Mouse (Mus musculus): ENCODE measurements around the gene Piwil1.

DNA sequence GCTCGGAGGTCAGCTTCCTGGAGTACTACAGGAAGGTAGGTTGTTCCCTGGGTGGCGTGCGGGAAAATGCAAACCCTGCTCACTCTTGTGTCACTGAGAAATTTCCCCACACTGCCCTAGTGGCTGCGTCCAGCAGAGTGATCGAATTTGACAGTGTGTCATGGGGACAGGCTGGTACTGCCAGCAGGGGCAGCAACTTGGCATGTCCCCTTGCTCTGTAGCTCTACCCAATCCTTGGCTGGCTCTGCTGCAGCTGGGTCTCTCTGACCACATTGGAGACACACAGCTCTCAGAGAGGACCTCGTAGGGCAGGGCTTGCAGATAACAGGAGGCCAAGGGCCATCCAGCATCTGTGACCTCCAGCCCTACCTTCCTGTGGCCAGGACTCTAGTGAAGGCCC lies 42.0 kb downstream of the Piwil1 start:
- TF ChIP-seq MEF2A (IDR thresholded peaks at IDR 0.05; ENCODE audit: borderline replicate concordance, low read depth, low read length) (no peak), MAFK (IDR thresholded peaks at IDR 0.05; ENCODE audit: insufficient replicate concordance, low read length) (no peak), BHLHE40 (IDR thresholded peaks at IDR 0.05; ENCODE audit: low read depth, low read length) (no peak), ELF1 (IDR thresholded peaks at IDR 0.05; ENCODE audit: low read depth, low read length) (no peak), CTCF (conservative IDR thresholded peaks at IDR 0.05 in 1 of 2, IDR thresholded peaks at IDR 0.05 in 1 of 2; ENCODE audit: low read depth in 2 of 2, low read length in 2 of 2) (no peak), IRF4 (IDR thresholded peaks at IDR 0.05; ENCODE audit: low read depth, low read length) (no peak), EP300 (IDR thresholded peaks at IDR 0.05; ENCODE audit: low read length) (no peak), USF1 (IDR thresholded peaks at IDR 0.05; ENCODE audit: low read depth, low read length) (no peak)

All from CH12.LX (cell line).